Mouse (Mus musculus): Measurements from ENCODE around the gene Ddx19a.
"Not testable (repeated sequence)": the region's sequence is repeated elsewhere in the genome, so short reads cannot be mapped to it uniquely, and the experiment has no call there.

Ddx19a gene

DNA sequence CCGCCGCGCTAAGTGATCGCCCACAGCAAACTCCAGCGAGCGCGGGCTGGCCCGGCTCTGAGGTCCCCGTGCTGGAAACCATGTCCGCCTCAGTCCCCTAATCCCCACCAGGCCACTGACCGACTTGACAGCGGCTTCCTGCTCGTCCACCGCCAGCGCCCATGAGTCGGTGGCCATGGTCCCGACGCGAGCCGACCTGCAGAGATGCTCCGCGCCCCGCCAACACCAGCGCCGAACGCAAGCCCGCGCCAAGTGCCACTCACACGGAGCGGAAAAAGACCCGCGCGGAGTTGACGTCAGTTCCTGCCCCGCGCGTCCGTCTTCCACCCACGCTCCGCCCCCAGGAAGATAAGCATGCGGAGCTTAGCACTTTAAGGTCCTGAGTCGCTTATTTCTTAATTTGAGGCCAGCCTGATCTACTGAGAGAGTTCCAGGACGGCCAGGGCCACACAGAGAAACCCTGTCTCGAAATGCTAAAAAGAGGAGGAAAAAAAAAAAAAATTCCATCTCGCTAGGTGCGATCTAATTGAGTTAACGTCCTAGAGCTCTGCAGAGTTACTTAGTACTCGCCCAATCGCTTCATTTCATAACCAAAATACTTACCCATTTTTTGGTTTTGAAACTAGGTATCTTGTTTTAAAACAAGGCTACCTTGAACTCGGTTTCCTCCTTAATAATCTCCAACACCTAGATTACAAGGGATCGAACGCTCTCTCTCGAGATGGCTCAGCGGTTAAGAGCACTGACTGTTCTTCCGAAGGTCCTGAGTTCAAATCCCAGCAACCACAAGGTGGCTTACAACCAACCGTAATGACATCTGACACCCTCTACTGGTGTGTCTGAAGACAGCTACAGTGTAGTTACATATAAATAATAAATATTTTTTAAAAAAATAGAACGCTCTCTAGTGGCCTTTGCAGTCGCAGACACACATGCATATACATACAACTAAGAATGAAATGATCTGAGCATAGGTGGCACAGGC lies at the start of gene Ddx19a:
TSS of gene Ddx19a (minus strand) at position 254 of the 985 bp plus-strand sequence.
- DNase-seq (ENCODE audit: low read depth, low spot score) = peak; percentile 94

DNA sequence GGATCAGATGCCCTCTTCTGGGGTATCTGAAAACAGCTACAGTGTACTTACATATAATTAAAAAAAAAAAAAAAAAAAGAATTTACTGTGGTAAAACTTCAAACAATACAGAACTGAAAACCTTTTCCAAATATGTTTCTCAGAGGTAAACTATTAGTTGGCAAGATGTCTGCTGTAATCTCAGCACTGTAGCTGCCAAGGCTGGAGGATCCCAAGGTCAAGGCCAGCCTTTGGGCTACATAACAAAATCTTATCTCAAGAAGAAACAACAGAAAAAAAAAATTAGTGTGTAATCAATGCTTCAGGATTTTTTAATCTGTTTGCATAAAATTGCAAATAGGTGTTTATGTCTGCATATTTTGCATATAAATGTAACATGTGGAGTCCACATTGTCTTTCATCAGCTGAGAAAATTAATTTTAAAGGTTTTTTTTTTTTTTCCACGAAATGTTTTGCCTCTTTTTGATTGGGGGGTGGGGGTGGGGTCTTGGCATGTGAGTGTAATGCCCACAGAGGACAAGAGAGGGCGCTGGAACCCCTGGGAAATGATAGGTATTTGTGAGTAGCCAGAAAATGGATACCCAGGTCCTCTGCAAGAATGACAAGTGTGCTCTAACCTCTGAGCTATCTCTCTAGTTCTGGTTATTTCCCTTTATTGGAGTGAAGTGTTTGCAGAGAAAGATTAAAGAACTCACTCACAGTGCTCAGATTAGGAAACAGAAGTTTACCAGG lies 46.6 kb upstream of the Ddx19a start:
- DNase-seq (ENCODE audit: low read depth, low spot score) = no peak

DNA sequence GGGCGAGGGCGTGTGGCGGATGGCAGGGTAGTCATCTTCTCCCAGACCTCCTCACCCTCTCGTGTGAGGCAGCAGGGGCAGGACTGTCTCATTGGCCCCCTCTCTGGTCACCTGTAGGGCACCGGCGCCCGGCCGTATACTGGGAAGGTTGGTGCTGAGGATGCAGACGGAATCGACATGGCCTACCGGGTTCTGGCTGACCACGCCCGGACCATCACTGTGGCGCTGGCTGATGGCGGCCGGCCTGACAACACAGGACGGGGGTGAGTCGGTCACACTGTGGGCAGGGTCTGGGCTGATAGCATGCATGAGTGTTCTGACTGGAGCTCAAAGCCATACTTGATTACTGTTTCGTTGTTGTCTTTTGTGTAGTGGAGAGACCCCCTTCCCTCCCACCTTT lies 44.9 kb upstream of the Ddx19a start:
- DNase-seq (ENCODE audit: low read depth, low spot score) = no peak

DNA sequence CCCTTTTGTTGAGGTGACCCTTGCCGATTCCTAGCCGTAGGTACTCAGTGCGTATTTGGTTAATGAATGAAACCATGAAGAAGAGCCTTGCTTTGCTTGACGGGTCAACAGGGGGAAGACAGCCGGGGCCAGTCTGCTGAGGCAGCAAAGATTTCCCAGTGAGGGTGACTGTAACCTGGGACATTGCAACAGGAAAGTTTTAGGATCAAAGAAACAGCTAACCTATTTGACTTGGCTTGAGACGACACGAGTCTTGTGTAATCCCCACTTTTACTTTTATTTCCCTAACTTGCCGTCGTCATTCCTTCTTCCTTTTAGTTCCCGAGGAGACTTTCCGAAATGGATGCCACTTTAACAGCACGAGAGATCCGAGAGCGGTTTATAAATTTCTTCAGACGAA lies 39.0 kb upstream of the Ddx19a start:
- DNase-seq (ENCODE audit: low read depth, low spot score) = no peak

DNA sequence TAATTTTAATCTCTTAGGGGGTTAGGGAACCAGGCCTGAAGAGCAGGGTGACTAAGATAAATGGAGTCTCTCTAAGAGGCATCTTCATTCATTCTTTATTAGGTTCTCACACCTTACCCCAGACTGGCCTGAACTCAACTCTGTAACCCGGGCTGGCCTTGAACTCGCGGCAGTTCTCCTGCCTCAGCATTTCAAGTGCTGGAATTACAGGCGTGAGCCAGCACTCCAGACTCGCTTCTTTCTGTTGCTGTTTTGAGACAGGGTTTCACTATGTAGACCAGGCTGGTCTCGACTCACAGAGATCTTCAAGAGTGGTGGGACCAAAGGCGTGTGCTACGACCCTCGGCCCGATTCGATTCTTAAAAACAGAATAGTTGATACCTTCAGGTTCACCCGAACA lies 36.7 kb upstream of the Ddx19a start:
- no peak for DNase-seq (ENCODE audit: low read depth, low spot score)

DNA sequence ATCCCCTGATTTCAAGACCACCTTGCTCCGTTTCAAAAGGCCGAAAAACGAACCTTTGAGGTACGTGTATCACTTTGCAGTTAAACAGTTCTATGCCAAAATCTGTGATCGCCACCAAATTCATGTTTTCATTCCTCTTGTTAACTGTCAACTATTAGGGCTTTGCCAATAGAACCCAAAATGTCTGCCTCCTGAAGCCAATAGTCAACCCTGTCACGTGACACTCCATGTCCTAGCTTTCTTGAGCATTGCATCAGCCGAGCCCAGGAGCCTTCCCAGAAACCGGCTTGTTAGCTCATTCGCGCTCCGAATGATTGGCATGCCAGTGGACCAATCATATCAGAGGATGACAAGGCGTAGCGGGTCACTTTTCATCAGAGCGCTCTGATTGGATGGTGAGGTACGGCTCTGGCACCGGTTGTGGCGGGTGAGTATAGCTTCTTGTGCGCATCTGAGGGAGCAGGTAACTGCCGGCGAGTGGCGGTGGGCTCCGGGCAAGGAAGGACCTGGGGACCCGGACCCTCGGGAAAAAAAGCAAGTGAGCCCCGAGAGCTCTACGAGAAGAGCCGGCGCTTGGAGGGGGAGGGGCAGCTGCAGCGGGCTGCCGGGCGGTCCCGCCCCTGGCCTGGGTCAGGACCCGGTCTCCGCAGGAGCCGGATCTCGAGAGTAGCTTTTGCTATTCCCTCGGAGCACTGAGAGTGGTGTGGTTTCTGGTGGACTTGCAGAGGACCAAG lies 36.0 kb upstream of the Ddx19a start:
- DNase-seq (ENCODE audit: low read depth, low spot score) = peak; percentile 98

DNA sequence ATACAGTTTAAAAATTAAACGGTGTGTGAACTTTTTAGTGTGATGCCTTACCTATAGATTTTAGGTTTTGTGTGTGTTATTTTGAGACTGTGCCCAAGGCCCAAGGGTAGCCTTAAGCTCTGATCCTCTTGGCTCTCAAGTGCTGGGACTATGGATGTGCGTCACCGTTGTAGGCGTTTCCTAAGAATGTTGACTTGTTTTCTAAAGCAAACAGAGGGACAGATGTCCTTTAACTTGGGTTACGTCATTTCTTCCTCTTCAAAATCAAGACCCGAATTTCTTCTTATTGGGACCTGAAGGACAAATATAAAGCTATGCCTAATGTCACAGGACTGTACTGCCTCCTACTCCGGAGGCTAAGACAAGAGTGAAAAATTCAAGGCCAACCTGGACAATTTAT lies 35.3 kb upstream of the Ddx19a start, which contains the start of gene Aars:
TSS of gene Aars (plus strand) at position 229 of the 400 bp plus-strand sequence.
- DNase-seq (ENCODE audit: low read depth, low spot score) = no peak

DNA sequence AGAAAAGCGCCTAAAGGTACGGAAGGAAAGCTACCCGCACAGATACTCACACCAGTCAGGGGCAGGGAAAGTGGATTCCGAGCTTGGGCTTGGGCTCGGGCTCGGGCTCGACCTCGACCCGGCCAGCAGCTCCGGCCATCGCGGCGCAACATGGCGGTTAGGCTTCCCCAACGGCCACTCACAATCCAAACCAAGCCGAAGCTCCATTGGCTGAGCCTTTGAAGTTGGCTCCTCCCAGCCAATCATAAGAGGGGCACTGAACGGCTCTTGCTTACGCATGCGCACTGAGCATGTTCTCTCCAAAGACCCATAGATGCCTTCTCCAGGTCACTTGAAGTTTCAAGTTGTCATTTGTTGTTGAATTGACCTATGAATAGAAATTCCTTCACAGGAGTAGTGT lies 34.0 kb upstream of the Ddx19a start, which contains the start of gene Ddx19b:
TSS of gene Ddx19b (minus strand) at position 180 of the 400 bp plus-strand sequence.
- DNase-seq (ENCODE audit: low read depth, low spot score) = no peak

DNA sequence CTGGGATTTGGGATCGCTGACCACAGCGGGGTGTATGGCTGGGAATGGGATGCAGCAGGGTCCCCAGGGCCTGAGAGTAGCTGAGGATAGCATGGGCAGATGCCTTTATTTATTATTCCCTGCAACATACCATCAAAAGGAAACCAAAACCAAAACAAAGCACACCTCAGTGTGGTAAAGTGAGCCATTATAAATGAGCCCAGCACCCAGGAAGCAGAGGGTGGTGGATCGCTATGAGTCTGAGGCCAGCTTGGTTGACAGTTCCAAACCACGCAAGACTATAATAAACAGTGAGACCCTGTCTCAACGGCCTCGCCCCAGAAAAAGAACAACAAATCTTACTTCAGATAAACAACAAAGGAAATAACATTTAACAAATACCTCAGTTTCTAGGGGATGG lies 32.4 kb upstream of the Ddx19a start:
- peak; percentile 77 for DNase-seq (ENCODE audit: low read depth, low spot score)

DNA sequence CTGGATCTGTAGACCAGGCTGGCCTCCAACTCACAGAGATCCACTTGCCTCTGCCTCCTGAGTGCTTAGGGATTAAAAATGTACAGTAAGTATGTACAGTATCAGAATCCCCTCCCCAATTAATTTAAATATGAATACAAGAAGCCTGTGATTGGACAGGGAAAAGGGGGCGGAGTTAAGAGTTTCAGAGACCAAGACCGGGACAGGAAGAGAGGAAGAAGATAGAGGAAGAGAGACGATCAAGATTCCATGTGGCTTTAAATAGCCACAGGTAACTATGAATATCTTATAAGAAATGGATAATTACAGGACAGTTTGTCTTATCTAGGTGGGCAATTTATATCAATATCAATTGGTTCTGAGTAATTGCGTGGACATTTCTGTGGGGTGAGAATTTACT lies 32.0 kb upstream of the Ddx19a start:
- peak; percentile 78 for DNase-seq (ENCODE audit: low read depth, low spot score)

DNA sequence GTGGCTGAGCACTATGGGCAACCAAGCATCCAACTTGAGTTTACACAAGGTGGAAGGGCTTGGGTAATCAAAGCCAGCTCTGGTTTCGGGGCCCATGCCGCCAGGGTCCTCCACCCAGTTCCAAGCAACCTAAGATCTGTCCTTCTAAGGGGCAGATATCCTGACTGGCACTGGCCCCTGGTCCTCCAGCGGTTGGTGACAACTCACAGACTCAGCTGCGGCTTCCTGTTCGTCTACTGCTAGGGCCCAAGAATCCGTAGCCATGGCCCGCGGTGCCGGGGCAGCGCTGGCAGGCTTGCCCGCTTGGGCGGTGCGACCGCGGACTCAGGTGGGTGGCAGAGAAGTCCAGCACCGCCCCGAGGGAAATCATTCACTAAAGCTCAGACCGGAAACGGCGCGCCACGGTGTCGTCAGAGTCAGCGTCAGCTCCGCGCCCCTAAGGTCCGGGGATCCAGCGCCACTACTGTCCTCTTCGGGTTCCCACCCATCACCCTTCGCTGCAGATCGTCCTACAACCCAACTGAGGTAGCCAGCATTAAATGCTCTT lies 29.9 kb upstream of the Ddx19a start:
- peak; percentile 85 for DNase-seq (ENCODE audit: low read depth, low spot score)

DNA sequence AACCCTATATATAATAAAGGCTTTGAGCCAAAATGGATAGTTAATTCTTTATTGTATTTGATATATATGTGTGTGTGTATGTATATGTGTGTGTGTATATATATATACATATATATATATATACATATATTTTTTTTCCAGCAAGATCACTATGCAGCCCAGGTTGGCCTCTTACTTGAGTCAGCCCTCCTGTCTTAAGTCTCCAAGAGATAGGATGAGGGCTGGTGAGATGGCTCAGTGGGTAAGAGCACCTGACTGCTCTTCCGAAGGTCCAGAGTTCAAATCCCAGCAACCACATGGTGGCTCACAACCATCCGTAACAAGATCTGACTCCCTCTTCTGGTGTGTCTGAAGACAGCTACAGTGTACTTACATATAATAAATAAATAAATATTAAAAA lies 29.0 kb upstream of the Ddx19a start:
- DNase-seq (ENCODE audit: low read depth, low spot score) = not testable (repeated sequence)

DNA sequence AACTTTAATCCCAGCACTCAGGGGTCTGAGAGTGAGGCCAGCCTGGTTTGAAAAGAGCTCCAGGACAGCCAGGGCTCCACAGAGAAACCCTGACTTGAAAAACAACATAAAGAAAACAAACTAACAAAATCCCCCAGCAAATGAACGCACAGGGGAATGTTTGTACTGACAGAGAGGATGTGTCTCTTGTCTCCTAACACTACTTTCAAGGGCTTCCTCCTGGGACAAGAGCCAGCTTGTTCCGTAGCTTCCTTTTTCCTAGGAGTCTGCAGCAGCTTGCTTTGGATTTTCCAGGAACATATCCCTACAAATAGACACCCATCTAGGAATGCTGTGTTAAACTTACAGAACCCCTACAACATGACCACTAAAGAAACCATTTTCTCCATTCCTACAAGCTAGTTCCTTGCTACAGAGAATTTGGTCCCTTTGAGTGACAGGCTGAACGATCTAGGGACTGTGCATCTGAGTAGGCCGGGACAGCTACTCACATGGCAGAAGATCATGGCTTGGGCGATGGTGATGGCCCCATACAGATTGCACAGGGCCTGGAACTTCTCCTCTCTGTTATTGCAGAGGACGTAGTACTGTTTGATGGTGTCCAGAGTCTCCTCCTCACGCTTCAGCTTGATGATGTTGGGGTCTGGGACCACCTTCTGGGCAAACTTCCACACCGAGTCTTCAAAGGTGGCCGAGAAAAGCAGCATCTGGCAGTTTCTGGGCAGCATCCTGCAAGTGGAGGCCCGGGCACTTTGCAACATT lies 12.8 kb upstream of the Ddx19a start:
- DNase-seq (ENCODE audit: low read depth, low spot score) = not testable (repeated sequence)

DNA sequence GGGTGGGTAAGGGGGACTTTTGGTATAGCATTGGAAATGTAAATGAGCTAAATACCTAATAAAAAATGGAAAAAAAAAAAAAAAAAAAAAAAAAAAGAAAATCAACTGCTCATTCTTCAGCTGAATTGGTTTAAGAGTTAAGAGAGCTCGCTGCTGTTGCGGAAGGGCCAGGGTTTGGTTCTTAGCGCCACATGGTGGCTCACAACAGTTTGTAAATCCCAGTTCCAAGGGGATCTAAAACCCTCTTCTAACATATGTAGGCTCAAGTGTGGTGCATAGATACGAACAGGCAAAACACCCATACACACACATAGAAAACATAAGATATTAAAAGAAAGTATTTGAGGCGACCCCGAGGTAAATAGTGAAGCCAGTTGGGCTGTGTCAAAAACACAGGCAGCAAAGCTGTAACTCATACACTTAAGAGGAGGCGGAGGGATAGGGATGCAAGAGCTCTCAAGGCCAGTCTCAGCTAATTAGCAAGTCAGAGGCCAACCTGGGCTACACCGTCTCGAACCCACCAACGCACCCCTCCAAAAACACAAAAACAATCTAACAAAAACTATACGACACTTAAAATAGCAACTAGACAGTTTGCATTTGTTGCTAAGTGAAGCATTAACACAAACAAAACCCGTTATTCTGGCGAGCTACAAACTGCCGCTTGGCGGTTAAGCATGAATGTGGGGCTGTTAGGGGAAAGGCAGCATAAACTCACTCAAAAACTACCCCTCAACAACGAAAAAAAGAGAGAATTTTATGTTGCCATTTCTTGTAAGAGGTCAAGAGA lies 764 bp downstream of the Ddx19a start:
- peak; percentile 53 for DNase-seq (ENCODE audit: low read depth, low spot score)

DNA sequence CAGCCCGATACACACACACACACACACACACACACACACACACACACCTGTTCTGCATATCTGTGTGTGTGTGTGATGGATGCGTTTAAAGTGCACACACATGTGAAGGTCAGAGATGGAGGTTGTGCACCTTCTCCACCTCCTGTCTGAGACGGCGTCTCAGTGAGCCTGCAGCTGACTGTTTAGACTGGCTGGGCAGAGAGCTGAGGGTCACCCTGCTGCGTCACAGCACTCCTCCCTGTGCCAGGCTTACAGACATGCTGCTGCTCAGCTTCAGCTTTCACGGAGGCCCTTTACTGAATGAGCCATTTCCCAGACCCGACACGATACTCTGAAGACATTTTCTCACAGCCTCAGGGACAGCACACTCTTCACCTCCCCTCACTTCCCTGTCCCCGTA lies 7.6 kb downstream of the Ddx19a start:
- no peak for DNase-seq (ENCODE audit: low read depth, low spot score)

DNA sequence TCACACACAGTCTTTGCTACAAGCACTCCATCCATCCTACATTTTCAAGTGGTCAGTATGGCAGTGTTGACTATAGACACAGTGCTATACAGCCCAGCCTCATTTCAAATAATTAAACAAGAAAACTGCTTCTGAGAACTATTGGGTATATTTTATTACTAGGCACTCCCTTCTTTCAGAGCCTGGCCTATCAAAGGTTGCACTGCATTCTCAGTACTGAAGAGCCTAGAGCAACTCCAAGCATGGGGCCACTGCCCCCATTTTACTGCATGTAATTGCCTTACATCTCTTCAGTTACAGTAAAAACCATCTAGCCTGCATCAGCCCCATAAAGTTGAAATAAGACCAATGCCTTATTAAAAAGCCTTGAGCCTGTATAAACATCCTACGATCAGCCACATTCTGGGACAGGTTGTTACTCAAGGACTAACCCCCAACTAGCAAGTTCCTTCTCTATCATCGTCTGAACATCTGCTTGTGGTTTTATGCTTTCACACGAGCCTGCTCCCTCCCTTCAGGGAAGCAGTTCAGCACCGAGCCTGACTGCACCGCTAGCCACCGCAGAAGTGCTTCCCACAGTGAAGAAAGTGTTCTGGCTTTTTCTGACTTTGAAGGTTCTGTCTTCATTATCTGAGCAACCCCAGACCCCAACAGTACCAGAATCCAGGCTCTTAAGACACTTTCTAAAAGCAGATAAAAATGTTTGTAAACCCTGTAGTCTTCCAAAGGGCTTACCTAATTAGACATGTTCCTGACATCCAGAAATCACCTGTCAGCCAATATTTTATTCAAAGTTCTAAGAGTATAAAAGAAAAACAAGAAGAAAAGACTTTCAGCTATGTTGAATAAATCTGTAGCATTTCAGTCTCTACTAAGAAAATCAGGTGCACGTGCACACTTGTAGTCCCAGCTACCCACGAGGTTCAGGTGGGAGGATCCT lies 9.5 kb downstream of the Ddx19a start:
- peak; percentile 52 for DNase-seq (ENCODE audit: low read depth, low spot score)

DNA sequence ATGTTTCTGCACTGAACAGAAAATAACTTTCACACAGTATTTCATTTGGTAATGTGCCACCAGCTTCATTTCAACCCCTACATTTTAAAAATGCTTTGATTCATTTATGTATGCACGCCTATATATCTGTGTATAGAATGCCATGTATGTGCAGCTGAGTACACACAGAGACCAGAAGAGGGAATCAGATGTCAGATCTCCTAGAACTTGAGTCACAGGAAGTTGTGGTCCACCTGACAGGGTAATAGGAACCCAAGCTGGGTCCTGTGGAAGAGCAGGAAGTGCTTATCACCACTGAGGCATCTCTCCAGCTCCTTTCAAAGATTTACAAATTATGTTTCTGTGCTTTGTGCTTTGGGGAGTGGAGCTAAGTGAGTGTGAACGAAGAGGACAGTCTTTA lies 16.3 kb downstream of the Ddx19a start:
- DNase-seq (ENCODE audit: low read depth, low spot score) = peak; percentile 62

DNA sequence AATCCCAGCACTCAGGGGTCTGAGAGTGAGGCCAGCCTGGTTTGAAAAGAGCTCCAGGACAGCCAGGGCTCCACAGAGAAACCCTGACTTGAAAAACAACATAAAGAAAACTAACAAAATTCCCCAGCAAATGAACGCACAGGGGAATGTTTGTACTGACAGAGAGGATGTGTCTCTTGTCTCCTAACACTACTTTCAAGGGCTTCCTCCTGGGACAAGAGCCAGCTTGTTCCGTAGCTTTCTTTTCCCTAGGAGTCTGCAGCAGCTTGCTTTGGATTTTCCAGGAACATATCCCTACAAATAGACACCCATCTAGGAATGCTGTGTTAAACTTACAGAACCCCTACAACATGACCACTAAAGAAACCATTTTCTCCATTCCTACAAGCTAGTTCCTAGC lies 19.6 kb downstream of the Ddx19a start:
- DNase-seq (ENCODE audit: low read depth, low spot score) = not testable (repeated sequence)

DNA sequence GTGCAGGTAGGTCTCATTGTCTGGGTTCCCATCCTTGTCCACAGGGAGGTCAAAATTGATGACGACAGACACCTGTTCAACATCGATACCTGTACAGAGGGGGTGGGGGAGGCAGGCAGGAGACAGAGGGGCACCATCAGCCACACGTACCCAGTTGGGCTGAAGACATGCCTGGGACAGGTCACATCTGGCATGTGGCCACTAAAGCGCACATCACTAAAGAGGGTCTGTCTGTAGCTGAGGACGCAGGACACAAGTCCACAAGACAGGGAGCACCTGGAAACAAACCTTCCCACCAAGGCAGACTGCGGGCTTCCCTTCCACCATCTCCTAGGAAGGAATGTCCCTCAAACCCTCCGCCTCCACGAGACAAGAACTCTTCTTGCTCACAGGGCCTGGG lies 21.1 kb downstream of the Ddx19a start:
- not testable (repeated sequence) for DNase-seq (ENCODE audit: low read depth, low spot score)

Measured in CD4-positive helper T cell, adult 2 months (primary cell).